Mouse (Mus musculus) mouse trophoblast stem cell (cell line): ENCODE results near the gene Fam213a.

ENCODE experiments used
- in situ Hi-C, 2 experiments: fragments of 300-500 bp; cut with MseI, MboI; formaldehyde crosslinking; loops; 2 replicates in 1 of 2; 3 replicates in 1 of 2; pipeline ENCODE4 v1.15.1; 2025

Fam213a gene

GRCm38 (mm10) chr14:41006263-41006662 is 7.3 kb downstream of the Fam213a start:
- in situ Hi-C loops, result no loop called here

- in situ Hi-C loops, result no loop called here
These were observed 7.9 kb downstream of the Fam213a start for GRCm38 (mm10) chr14:41005716-41006115.

- in situ Hi-C loops, result no loop called here
These were observed 9.1 kb downstream of the Fam213a start for GRCm38 (mm10) chr14:41004201-41005141.

DNA sequence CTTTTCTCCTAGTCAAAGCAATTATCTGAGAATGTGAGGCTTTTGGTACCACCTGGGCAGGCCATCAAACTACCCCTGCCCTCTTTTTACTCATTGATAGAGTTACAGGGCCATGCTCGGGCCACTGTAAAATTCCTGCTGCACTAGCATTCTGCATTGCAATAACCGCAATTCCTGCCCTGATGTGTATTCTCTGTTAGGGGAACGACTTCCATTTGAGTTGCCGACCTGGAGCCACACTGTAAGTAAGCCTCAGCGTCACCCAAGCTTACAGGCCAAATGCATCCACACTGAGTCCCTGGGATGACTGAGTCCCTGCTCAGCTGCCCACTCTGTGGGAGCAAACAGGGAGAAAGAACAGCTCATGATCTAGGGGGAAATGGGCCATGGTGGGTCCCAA is 12.0 kb downstream of the Fam213a start:
- in situ Hi-C loops, result no loop called here

- in situ Hi-C loops, result no loop called here
These were observed 12.8 kb downstream of the Fam213a start for GRCm38 (mm10) chr14:41000801-41001200.

- in situ Hi-C loops, result no loop called here
These were observed 13.5 kb downstream of the Fam213a start for GRCm38 (mm10) chr14:40999904-41000645.

GRCm38 (mm10) chr14:40996171-40996570 is 17.4 kb downstream of the Fam213a start:
- in situ Hi-C loops, result no loop called here

DNA sequence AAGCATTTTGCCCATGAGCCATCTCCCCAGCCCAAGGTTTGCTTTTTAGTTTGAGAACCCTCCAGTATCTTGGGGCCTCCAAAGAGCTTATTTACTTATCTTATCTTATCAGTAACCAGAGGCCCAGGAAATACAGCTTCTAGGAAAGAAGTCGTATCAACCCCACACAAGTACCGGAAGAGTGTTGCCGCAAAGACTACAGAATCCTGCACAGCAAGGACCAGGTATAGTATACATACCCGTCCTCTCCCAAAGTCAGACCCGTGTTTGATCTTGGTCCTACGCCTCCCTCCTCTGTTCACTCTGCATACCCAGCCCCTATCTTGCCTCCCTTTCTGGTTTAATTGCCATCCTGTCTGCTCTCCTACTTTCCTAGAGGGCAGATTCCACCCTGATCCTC is 21.1 kb downstream of the Fam213a start:
- in situ Hi-C loops, result no loop called here

- in situ Hi-C loops, result no loop called here
These were observed 24.8 kb downstream of the Fam213a start for GRCm38 (mm10) chr14:40988780-40989179.

- in situ Hi-C loops, result no loop called here
These were observed 26.4 kb downstream of the Fam213a start for GRCm38 (mm10) chr14:40987184-40987583.

DNA sequence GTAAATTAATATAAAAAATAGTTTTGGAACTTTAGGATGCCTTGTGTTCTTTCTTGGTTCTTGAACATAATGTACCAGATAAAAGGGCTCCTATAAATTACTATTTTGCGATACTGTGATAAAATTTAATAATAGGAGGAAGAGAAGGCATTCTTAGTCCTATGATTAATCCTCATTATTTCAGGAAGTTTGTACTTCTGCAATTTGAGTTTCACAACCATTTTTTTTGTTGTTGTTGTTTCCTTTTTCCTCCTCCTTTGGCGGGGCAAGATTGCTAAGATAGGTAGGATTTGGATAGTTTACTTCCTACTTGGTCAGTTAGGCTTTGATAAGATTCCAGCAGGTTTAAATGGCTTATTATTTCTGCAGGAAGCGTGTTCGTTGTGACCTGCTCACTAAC is 28.0 kb downstream of the Fam213a start:
- in situ Hi-C loops, result no loop called here

DNA sequence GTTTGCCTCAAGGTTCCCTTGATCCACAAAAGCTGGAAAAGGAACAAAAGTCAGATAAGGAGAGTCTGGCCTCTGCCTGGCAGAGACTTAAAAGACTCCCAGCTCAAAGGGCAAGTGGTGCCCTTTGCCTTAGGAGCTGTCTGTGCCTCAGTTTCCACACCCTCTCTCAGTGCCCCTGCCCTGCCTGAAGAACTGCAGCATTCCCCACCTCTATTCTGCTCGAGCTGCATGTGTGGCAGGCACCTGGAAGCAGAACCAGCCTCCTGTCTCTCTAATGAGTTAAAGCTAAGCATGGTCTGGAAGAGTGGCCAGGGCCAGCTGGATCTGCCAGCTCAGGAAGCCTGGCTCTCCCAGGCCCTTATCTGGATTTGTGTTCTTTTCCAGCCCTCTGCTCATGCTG is 33.9 kb downstream of the Fam213a start:
- in situ Hi-C loops, result loop anchor here (5.0 to 10.0 kb wide), 3 partner anchors 48 to 65 kb away; no protein-coding TSS in a partner anchor

GRCm38 (mm10) chr14:40979002-40979401 is 34.6 kb downstream of the Fam213a start:
- in situ Hi-C loops, result loop anchor here in 1 of 2 experiments (5.0 to 10.0 kb wide), 2 partner anchors 53 to 64 kb away; no protein-coding TSS in a partner anchor

- in situ Hi-C loops, result loop anchor here in 1 of 2 experiments (5.0 to 10.0 kb wide), 2 partner anchors 57 to 60 kb away; no protein-coding TSS in a partner anchor
These were observed 38.4 kb downstream of the Fam213a start for GRCm38 (mm10) chr14:40975127-40975721.

- in situ Hi-C loops, result no loop called here
These were observed 45.5 kb downstream of the Fam213a start for GRCm38 (mm10) chr14:40968051-40968450.

DNA sequence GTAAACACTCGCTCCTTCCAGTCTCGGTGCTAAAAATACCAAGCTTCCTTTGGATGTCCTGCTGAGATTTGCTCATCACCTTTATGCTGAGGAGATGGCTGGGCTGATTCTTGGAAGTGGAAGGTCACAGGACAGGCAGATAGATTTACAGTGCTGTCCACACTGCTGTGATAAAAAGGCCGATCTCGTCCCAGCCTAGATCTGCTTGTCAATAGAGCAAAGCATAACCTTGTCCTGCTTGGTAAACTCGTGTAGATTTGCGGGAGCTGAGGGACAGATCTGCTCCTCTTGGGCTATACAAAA is 46.0 kb downstream of the Fam213a start:
- in situ Hi-C loops, result no loop called here

GRCm38 (mm10) chr14:40966862-40967597 is 46.6 kb downstream of the Fam213a start:
- in situ Hi-C loops, result no loop called here

DNA sequence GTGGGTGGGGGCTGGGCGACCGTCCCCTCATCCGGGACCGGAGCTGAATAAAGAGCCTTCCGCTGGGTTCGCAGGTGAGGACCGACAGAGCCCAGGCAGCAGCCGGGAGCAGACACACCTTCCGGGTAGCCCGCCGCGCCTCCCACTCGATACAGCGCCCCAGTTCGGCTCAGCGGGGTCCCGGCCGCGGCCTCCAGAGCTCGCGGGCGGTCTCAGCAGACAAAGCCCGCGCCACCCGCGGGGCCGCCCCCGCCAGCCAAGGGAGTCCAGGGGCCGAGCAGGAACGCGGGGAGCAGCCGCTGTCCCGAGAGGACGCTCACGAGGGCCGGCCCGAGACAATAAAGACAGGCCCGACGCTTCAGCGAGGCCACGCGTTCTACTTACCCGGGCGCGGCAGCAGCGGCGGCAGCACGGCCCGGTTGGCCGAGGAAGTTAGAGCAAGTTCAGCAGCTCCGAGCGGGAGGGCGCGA is 47.2 kb downstream of the Fam213a start, which contains the start of gene Tspan14:
Tspan14 (minus strand) TSS at position 416 of the 470 bp plus-strand sequence.
- in situ Hi-C loops, result no loop called here

- in situ Hi-C loops, result no loop called here
These were observed 47.9 kb downstream of the Fam213a start for GRCm38 (mm10) chr14:40965507-40966356.

- in situ Hi-C loops, result no loop called here
These were observed 48.7 kb downstream of the Fam213a start for GRCm38 (mm10) chr14:40964881-40965280.
